Mouse (Mus musculus): ENCODE measurements around the gene Myrip. TPM values are rescaled to one million over a fixed set of nuclear protein-coding genes. Genes with fewer than 3 reads are reported as not detected.
"Not testable (repeated sequence)": the region's sequence is repeated elsewhere in the genome, so short reads cannot be mapped to it uniquely, and the experiment has no call there.

Gene Myrip
- total RNA-seq, 2 experiments from 2014 or later = 54.2 to 55.2 TPM

GRCm38 (mm10) chr9:120396579-120397185, 95.4 kb downstream of the Myrip start:
- no peak for DNase-seq

- no peak for DNase-seq
Measured at GRCm38 (mm10) chr9:120398289-120398688, 97.0 kb downstream of the Myrip start.

GRCm38 (mm10) chr9:120399537-120399936, 98.2 kb downstream of the Myrip start:
- DNase-seq = not testable (repeated sequence)

- no peak for DNase-seq
Measured at GRCm38 (mm10) chr9:120402368-120402767, 101.1 kb downstream of the Myrip start.

GRCm38 (mm10) chr9:120403661-120404060, 102.3 kb downstream of the Myrip start:
- DNase-seq = peak; percentile 60 to 64

- DNase-seq = peak; percentile 29 to 38
Measured at GRCm38 (mm10) chr9:120409663-120410181, 108.4 kb downstream of the Myrip start.

- peak in 1 of 2 experiments; percentile 33 for DNase-seq
Measured at GRCm38 (mm10) chr9:120410421-120410820, 109.1 kb downstream of the Myrip start.

- peak; percentile 62 to 64 for DNase-seq
Measured at GRCm38 (mm10) chr9:120415504-120415903, 114.2 kb downstream of the Myrip start.

- DNase-seq = no peak
Measured at GRCm38 (mm10) chr9:120416151-120416550, 114.8 kb downstream of the Myrip start.

- no peak for DNase-seq
Measured at GRCm38 (mm10) chr9:120416729-120417128, 115.4 kb downstream of the Myrip start.

GRCm38 (mm10) chr9:120418582-120418981, 117.3 kb downstream of the Myrip start:
- DNase-seq = no peak

- DNase-seq = no peak
Measured at GRCm38 (mm10) chr9:120424567-120424966, 123.3 kb downstream of the Myrip start.

GRCm38 (mm10) chr9:120425768-120426167, 124.5 kb downstream of the Myrip start:
- DNase-seq = peak; percentile 52 to 64

GRCm38 (mm10) chr9:120428181-120428580, 126.9 kb downstream of the Myrip start:
- no peak for DNase-seq

- peak in 1 of 2 experiments; percentile 58 for DNase-seq
Measured at GRCm38 (mm10) chr9:120433747-120434146, 132.4 kb downstream of the Myrip start.

GRCm38 (mm10) chr9:120435841-120436240, 134.5 kb downstream of the Myrip start:
- DNase-seq = no peak

GRCm38 (mm10) chr9:120436854-120437253, 135.5 kb downstream of the Myrip start:
- no peak for DNase-seq

GRCm38 (mm10) chr9:120437266-120437876, 136.1 kb downstream of the Myrip start:
- DNase-seq = no peak

GRCm38 (mm10) chr9:120438350-120438749, 137.0 kb downstream of the Myrip start:
- DNase-seq = no peak

GRCm38 (mm10) chr9:120438781-120439180, 137.5 kb downstream of the Myrip start:
- peak in 1 of 2 experiments; percentile 56 for DNase-seq

- DNase-seq = peak; percentile 48 to 56
Measured at GRCm38 (mm10) chr9:120444642-120445041, 143.3 kb downstream of the Myrip start.

GRCm38 (mm10) chr9:120449696-120450329, 148.5 kb downstream of the Myrip start:
- DNase-seq = no peak
